Mouse (Mus musculus) kidney, adult 9 months (tissue): ENCODE results near the gene Vmn1r214.

Source experiments
- DNase-seq: peaks from one replicate; pipeline ENCODE4 v3.0.0; 2022

The Vmn1r214 gene

DNA sequence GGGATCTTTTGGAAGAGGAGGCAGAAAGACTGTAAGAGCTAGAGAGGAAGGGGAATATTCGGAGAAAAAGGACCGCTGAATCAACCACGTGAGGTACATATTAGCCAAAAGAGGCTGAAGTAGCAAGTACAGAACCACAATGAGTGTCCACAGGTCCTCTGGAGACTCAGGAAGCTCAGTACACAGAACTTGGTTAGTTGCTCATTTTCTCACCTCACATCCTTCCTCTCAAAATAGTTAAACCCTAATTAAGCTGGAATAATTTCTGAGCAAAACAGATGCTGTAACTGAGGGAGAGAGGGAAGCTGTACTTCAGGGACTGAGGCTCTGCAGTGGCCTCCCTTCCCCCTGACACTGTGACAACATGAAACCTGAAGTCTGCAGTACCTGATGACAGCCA, at the start of gene Vmn1r214:
Gene Vmn1r214 (plus strand): TSS at position 301 of the 400 bp plus-strand sequence.
- DNase-seq = no peak

- DNase-seq = no peak
Observed at GRCm38 (mm10) chr13:22990214-22990891, 39.9 kb upstream of the Vmn1r214 start.

- no peak for DNase-seq
Observed at GRCm38 (mm10) chr13:22992178-22992700, 38.0 kb upstream of the Vmn1r214 start.

GRCm38 (mm10) chr13:22992721-22993120, 37.5 kb upstream of the Vmn1r214 start:
- DNase-seq = no peak

- no peak for DNase-seq
Observed at GRCm38 (mm10) chr13:23007356-23007755, 22.9 kb upstream of the Vmn1r214 start, which contains the start of gene Vmn1r213. Vmn1r213 (plus strand) TSS chr13:23007656.

DNA sequence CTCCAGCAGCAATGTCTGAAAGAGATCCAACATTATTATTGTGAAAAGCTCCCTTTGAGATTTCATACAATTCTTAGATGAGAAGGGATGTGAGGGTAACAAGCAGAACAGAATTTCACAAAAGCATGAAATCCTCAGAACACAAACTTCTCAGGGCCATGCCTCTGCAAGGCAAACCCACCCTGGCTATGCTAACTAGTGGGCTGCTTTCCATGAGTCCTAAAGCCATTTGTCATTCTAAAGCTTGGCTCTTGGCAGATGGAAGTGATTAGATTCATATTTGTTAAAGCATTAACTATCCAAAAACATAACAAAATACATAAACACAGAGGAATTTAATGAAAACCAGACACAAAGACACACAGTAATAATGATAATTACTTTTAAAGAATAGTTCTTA, 12.1 kb upstream of the Vmn1r214 start:
- DNase-seq = no peak

- DNase-seq = no peak
Observed at GRCm38 (mm10) chr13:23024812-23025211, 5.4 kb upstream of the Vmn1r214 start.

DNA sequence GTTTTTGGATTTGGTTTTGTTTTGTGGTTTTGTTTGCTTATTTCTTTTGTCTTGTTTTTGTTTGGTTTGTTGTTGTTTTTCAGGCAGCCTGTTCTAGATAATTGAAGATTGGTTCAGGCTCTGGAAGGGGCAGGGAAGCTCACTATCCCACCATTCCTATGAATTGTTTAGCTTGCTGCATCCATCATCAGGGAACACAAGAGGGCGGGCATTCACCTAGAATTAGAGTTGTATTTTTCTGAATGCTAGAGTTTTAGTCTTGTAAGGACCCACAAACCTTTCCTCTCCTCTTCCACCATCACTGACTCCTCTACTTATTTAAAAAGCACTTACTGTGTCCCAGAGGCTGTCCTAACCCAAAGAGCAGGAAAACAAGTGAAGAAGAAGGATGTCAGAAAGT, 27.6 kb downstream of the Vmn1r214 start:
- DNase-seq = no peak

DNA sequence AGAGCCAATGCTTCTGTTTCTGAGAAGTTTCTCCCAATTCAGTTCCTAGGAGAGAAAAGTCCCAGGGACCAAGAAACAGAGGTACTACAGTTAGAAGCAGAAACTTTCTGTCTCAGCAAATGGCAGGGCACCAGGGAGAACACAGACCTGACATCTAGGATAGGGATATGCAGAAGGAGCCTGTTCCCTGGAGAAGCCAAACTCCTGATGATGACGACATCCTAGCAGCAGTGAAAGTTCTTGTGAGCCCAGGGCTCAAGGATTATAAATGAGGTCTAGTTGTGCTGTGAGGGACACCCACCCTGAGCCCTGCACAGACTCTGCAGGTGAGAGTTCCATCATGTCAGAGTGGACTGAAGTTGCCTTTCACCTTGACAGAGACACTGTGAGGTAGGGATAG, 37.5 kb downstream of the Vmn1r214 start, which contains the start of gene Vmn1r215:
Gene Vmn1r215 (plus strand): TSS at position 301 of the 400 bp plus-strand sequence.
- no peak for DNase-seq

DNA sequence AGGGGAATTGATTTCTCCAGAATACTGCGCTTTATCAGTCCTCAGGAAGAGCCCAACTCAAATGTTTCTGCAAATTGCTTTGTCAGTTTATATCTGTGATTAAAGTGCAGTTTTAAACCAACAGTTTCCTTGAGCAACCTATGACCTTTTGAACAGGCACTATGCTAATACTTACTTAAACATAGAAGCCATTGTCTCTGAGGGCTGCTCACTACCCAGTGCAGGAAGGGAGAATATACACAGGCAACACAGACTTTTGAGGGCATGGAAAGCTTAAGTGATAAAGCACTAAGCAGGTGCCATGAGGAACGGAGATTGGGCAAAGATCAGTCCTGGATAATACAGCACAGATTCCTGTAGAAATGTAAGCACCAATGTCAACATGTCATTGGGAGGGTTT, 39.1 kb downstream of the Vmn1r214 start:
- no peak for DNase-seq
